Mouse (Mus musculus) kidney, embryonic 16.5 days (tissue): ENCODE data around the gene Mark3. TPM values are rescaled to one million over a fixed set of nuclear protein-coding genes. Genes with fewer than 3 reads are reported as not detected.

ENCODE experiments used
- ATAC-seq: fragments of 200-750 bp; cut with Nextera tagmentation; 2 replicates; pipeline ENCODE4 v1.8.0; 2017; ENCODE audit warnings: moderate TSS enrichment; ENCODE audit not compliant: low FRiP score, low TSS enrichment
- H3K27ac ChIP-seq: fragments of 300-500 bp; sonication (generic); 2 replicates; pipeline ENCODE4 v1.5.1; 2014; ENCODE audit warnings: low read length
- H3K27me3 ChIP-seq: fragments of 300-500 bp; sonication (generic); 2 replicates; pipeline ENCODE4 v1.6.1; 2014; ENCODE audit warnings: low read length, control low read depth, mixed read lengths; ENCODE audit not compliant: insufficient read depth
- H3K36me3 ChIP-seq: fragments of 300-500 bp; sonication (generic); 2 replicates; pipeline ENCODE4 v1.6.1; 2014; ENCODE audit warnings: low read length, control low read depth, mixed read lengths; ENCODE audit not compliant: insufficient read depth
- H3K4me1 ChIP-seq: fragments of 300-500 bp; sonication (generic); 2 replicates; pipeline ENCODE4 v1.6.1; 2014; ENCODE audit warnings: low read length, control low read depth, mixed read lengths; ENCODE audit not compliant: insufficient read depth
- H3K4me2 ChIP-seq: fragments of 300-500 bp; sonication (generic); replicated peaks from 2 replicates; pipeline ENCODE4 v1.6.1; 2014; ENCODE audit warnings: low read depth, low read length
- H3K4me3 ChIP-seq: fragments of 300-500 bp; sonication (generic); 2 replicates; pipeline ENCODE4 v1.5.1; 2014; ENCODE audit warnings: mild to moderate bottlenecking, low read length
- H3K9ac ChIP-seq: fragments of 300-500 bp; sonication (generic); replicated peaks from 2 replicates; pipeline ENCODE4 v1.6.1; 2014; ENCODE audit warnings: low read length
- H3K9me3 ChIP-seq: fragments of 300-500 bp; sonication (generic); 2 replicates; pipeline ENCODE4 v1.6.1; 2016; ENCODE audit warnings: low read length, control low read depth
- WGBS: fragments of 180-500 bp; shearing (Covaris S2); extraction: QIAGEN DNeasy Blood & Tissue Kit; methylation state at CpG from one replicate; pipeline ENCODE4 v1.1.7; 2014; 5-methylcytosine and 5-hydroxymethylcytosine counted together
- polyA plus RNA-seq: library from polyadenylated mRNA; unstranded; fragments of >200 nt; fragmentation: Nextera tagmentation; extraction: Ambion mirVana; gene quantifications from 2 replicates; pipeline ENCODE4 v1.2.1, GENCODE M21; 2015

Gene Mark3
- polyA plus RNA-seq, 1 experiment from 2014 or later = 32.2 TPM

- H3K36me3 ChIP-seq = no peaks in the 10 kb centered on the region
- under 1% methylated on average over 57 of the region's 58 CpGs for WGBS
- ATAC-seq = peak; percentile 50
Measured at GRCm38 (mm10) chr12:111574887-111575838, 840 bp downstream of the Mark3 start.

DNA sequence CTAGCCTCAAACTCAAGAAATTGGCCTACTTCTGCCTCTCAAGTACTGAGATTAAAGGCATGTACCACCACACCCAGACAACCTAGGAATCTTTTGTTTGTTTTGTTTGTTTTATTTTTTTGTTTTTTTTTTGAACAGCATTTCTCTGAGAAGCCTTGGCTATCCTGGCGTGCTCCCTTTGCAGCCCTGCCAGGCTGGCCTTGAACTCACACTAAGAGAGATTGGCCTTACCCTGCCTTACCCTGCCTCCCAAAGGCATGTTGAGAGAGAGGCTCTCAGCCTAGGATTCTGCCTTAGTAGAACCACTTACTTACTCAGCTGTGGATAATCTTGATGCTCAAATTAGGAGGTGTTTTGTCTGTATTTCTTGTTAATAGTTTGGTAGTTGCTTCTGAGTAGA is 8.7 kb downstream of the Mark3 start:
- H3K4me1 ChIP-seq = peaks cover 7% of the 10 kb centered on the region; the same call in 1 of the 2 replicates
- H3K9ac ChIP-seq = no peak overlapping the region
- H3K4me2 ChIP-seq = no peak overlapping the region
- H3K9me3 ChIP-seq = no peaks in the 10 kb centered on the region
- H3K36me3 ChIP-seq = no peaks in the 10 kb centered on the region
- no peak overlapping the region for H3K27ac ChIP-seq
- ATAC-seq = no peak
- H3K27me3 ChIP-seq = no peaks in the 10 kb centered on the region
- no peak overlapping the region for H3K4me3 ChIP-seq
- 79% methylated on average over 1 of the region's 1 CpGs for WGBS

More at GRCm38 (mm10) chr12:111574887-111575838, 840 bp downstream of the Mark3 start:
- Histone ChIP-seq H3K9ac (peak overlapping the region; percentile 100), H3K4me3 (peak overlapping the region; percentile 98), H3K4me2 (peak overlapping the region; percentile 93), H3K4me1 (peaks cover 27% of the 10 kb centered on the region), H3K27me3 (no peaks in the 10 kb centered on the region), H3K9me3 (no peaks in the 10 kb centered on the region; the same call in 1 of the 2 replicates), H3K27ac (peak overlapping the region; percentile 96)

DNA sequence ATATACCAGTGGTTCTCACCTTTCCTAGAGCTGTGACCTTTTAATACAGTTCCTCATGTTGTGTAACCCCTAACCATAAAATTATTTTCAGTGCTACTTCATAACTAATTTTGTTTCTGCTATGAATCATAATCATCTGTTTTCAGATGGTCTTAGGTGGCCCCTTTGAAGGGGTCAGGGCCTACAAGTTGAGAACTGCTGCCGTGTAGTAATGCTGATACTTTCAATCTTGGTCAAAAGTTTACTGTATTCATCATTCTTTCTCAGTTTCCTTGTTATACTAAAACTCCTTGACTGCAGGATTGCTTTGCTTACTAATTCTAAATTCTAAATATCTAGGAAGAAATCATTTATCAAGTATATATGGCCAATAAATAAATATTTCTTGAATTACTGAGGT is 10.1 kb downstream of the Mark3 start:
- H3K9ac ChIP-seq = no peak overlapping the region
- no peak overlapping the region for H3K4me3 ChIP-seq
- 72% methylated on average over 1 of the region's 1 CpGs for WGBS
- no peak overlapping the region for H3K27ac ChIP-seq
- ATAC-seq = no peak
- peaks cover 7% of the 10 kb centered on the region; the same call in 1 of the 2 replicates for H3K4me1 ChIP-seq
- H3K27me3 ChIP-seq = no peaks in the 10 kb centered on the region
- H3K9me3 ChIP-seq = no peaks in the 10 kb centered on the region
- H3K36me3 ChIP-seq = no peaks in the 10 kb centered on the region
- no peak overlapping the region for H3K4me2 ChIP-seq

- Histone ChIP-seq H3K4me1 (peaks cover 7% of the 10 kb centered on the region; the same call in 1 of the 2 replicates), H3K9ac (no peak overlapping the region), H3K27me3 (no peaks in the 10 kb centered on the region), H3K36me3 (no peaks in the 10 kb centered on the region), H3K9me3 (no peaks in the 10 kb centered on the region), H3K27ac (no peak overlapping the region), H3K4me2 (no peak overlapping the region), H3K4me3 (no peak overlapping the region)
- WGBS = 83% methylated on average over 12 of the region's 12 CpGs
- ATAC-seq = peak; percentile 57; the same call in 1 of the 2 replicates
Measured at GRCm38 (mm10) chr12:111587252-111587651, 12.9 kb downstream of the Mark3 start.

DNA sequence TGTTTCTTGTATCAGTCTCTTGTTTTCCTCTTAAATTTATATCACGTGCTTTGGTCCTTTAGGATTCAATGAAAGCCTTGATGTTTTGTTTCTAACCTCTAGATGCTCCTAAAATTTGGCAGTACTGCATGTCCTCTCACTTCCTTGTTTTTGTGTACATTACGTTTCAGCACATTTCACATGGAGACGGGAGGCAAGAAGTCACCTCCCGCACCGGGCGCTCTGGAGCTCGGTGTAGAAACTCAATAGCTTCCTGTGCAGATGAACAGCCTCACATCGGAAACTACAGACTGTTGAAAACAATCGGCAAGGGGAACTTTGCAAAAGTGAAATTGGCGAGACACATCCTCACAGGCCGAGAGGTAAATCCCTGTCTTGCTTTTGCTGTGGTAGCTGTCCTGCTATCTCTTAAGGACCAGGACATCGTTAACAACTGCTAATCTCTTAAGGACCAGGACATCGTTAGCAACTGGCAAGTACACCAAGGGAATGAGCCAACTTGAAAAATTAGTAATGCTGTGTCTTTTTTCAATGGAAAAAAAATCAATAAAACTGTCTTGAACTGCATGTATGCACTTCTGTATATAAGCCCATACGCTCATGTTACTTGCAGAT is 18.2 kb downstream of the Mark3 start:
- no peaks in the 10 kb centered on the region for H3K27me3 ChIP-seq
- ATAC-seq = no peak
- no peak overlapping the region for H3K9ac ChIP-seq
- no peak overlapping the region for H3K4me3 ChIP-seq
- no peaks in the 10 kb centered on the region for H3K9me3 ChIP-seq
- peaks cover 26% of the 10 kb centered on the region for H3K36me3 ChIP-seq
- no peaks in the 10 kb centered on the region for H3K4me1 ChIP-seq
- no peak overlapping the region for H3K27ac ChIP-seq
- 54% methylated on average over 14 of the region's 14 CpGs for WGBS
- no peak overlapping the region for H3K4me2 ChIP-seq

GRCm38 (mm10) chr12:111593775-111594174 is 19.5 kb downstream of the Mark3 start:
- Histone ChIP-seq H3K9me3 (no peaks in the 10 kb centered on the region), H3K4me2 (no peak overlapping the region), H3K36me3 (peaks cover 35% of the 10 kb centered on the region), H3K4me1 (no peaks in the 10 kb centered on the region), H3K9ac (no peak overlapping the region), H3K4me3 (no peak overlapping the region), H3K27ac (no peak overlapping the region), H3K27me3 (no peaks in the 10 kb centered on the region)
- ATAC-seq = no peak
- 90% methylated on average over 2 of the region's 2 CpGs for WGBS

DNA sequence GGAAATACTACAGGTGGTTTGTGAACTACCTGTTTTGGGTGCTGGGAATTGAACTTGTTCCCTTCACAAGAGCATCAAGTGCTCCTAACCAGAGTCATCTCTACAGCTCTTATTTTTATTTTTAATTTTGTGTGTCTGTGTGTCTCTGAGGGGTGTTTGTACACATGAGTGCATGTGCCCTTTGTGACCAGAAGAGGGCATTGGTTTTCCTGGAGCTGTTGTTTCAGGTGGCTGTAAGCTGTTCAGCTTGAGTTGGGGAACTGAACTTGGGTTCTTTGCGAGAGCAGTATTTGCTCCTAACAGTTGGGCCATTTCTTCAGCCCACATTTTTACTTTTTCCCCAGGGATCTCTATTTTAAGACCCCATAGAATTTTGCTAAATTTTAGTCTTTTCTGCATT is 23.0 kb downstream of the Mark3 start:
- Histone ChIP-seq H3K4me2 (no peak overlapping the region), H3K36me3 (peaks cover 52% of the 10 kb centered on the region), H3K27ac (no peak overlapping the region), H3K9me3 (no peaks in the 10 kb centered on the region), H3K4me1 (no peaks in the 10 kb centered on the region), H3K27me3 (no peaks in the 10 kb centered on the region), H3K4me3 (no peak overlapping the region), H3K9ac (no peak overlapping the region)
- 97% methylated on average over 1 of the region's 1 CpGs for WGBS
- no peak for ATAC-seq

DNA sequence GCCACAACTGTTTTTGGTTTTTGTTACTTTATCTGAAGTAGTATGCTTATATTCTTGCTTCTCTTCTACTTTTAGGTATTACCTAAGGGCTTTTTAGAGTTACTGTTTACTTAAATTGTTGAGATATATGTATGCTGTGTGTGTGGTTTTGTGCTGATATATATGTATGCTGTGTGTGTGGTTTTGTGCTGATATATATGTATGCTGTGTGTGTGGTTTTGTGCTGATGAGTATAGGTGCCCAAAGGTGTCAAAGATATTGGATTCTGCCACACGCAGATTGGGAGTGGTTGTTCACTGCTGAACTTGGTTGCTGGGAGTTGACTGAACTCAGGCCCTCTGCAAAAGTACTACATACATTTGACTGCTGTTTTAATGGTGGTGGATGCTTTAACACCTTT is 24.6 kb downstream of the Mark3 start:
- Histone ChIP-seq H3K4me2 (no peak overlapping the region), H3K4me3 (no peak overlapping the region), H3K27me3 (no peaks in the 10 kb centered on the region), H3K9me3 (no peaks in the 10 kb centered on the region), H3K27ac (no peak overlapping the region), H3K9ac (no peak overlapping the region), H3K4me1 (no peaks in the 10 kb centered on the region), H3K36me3 (peaks cover 50% of the 10 kb centered on the region)
- 97% methylated on average over 1 of the region's 1 CpGs for WGBS
- no peak for ATAC-seq

GRCm38 (mm10) chr12:111599640-111600039 is 25.3 kb downstream of the Mark3 start:
- Histone ChIP-seq H3K36me3 (peaks cover 50% of the 10 kb centered on the region), H3K27me3 (no peaks in the 10 kb centered on the region), H3K27ac (no peak overlapping the region), H3K9me3 (no peaks in the 10 kb centered on the region), H3K4me1 (no peaks in the 10 kb centered on the region), H3K4me3 (no peak overlapping the region), H3K4me2 (no peak overlapping the region), H3K9ac (no peak overlapping the region)
- no peak for ATAC-seq
- 79% methylated on average over 5 of the region's 5 CpGs for WGBS

GRCm38 (mm10) chr12:111603871-111604270 is 29.5 kb downstream of the Mark3 start:
- Histone ChIP-seq H3K9me3 (no peaks in the 10 kb centered on the region), H3K4me3 (no peak overlapping the region), H3K4me2 (no peak overlapping the region), H3K9ac (no peak overlapping the region), H3K27me3 (no peaks in the 10 kb centered on the region), H3K4me1 (no peaks in the 10 kb centered on the region), H3K36me3 (peaks cover 24% of the 10 kb centered on the region), H3K27ac (no peak overlapping the region)
- 84% methylated on average over 3 of the region's 3 CpGs for WGBS
- ATAC-seq = no peak
